Mouse (Mus musculus): ENCODE measurements around the gene Rnf220. TPM values are rescaled to one million over a fixed set of nuclear protein-coding genes. Genes with fewer than 3 reads are reported as not detected.
"Not testable (repeated sequence)": the region's sequence is repeated elsewhere in the genome, so short reads cannot be mapped to it uniquely, and the experiment has no call there.

The Rnf220 gene
- total RNA-seq, 2 experiments from 2014 or later = 169 to 188 TPM

DNA sequence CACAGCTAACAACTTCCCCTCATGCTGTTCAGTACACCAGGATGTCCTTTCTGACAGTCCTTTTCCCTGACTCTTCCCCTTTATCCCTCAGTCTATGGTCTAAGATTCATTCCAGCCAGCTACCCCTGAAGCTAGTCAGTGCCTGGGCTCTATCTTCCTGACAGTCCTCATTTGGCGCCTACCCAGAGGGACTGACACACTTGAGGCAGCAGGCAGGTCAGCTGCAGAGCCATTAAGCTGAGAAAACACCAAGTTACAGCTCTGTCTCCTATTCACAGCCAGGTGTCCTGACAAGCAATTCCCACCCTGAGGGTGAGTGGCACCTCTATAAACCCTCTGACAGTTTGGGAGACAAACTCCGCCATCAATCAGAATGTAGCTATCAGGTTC is 217.6 kb downstream of the Rnf220 start:
- no peak for DNase-seq (ENCODE audit: extremely low spot score in 1 of 2, low spot score in 1 of 2)

GRCm38 (mm10) chr4:117278381-117279252 is 218.2 kb downstream of the Rnf220 start:
- no peak for DNase-seq (ENCODE audit: extremely low spot score in 1 of 2, low spot score in 1 of 2)

DNA sequence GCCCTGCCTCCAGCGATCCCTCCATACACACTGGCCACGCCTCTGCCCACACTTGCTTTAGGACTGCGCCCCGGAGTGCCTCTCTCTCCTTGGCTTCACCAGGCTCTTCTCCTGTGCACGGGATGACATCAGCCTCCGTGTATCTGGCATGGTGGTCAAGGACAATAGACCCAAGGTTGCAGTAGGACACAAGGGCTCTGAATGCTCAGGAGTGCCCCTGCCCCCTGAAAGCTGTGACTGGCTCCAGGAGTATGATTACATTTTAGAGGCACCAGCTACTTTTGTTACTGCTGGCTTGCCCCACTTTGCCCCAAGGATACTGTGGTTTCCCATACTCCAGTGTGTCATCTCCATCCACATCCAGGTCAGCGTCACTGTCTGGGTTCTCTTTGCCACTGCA is 219.2 kb downstream of the Rnf220 start:
- DNase-seq (ENCODE audit: extremely low spot score in 1 of 2, low spot score in 1 of 2) = no peak

GRCm38 (mm10) chr4:117277021-117277420 is 219.8 kb downstream of the Rnf220 start:
- DNase-seq (ENCODE audit: extremely low spot score in 1 of 2, low spot score in 1 of 2) = no peak

GRCm38 (mm10) chr4:117276281-117276711 is 220.6 kb downstream of the Rnf220 start:
- DNase-seq (ENCODE audit: extremely low spot score in 1 of 2, low spot score in 1 of 2) = no peak

GRCm38 (mm10) chr4:117274720-117275119 is 222.1 kb downstream of the Rnf220 start:
- no peak for DNase-seq (ENCODE audit: extremely low spot score in 1 of 2, low spot score in 1 of 2)

- DNase-seq (ENCODE audit: extremely low spot score in 1 of 2, low spot score in 1 of 2) = no peak
These were observed 224.4 kb downstream of the Rnf220 start for GRCm38 (mm10) chr4:117272459-117272858.

- DNase-seq (ENCODE audit: extremely low spot score in 1 of 2, low spot score in 1 of 2) = peak; percentile 66 to 85
These were observed 226.6 kb downstream of the Rnf220 start for GRCm38 (mm10) chr4:117270278-117270677.

DNA sequence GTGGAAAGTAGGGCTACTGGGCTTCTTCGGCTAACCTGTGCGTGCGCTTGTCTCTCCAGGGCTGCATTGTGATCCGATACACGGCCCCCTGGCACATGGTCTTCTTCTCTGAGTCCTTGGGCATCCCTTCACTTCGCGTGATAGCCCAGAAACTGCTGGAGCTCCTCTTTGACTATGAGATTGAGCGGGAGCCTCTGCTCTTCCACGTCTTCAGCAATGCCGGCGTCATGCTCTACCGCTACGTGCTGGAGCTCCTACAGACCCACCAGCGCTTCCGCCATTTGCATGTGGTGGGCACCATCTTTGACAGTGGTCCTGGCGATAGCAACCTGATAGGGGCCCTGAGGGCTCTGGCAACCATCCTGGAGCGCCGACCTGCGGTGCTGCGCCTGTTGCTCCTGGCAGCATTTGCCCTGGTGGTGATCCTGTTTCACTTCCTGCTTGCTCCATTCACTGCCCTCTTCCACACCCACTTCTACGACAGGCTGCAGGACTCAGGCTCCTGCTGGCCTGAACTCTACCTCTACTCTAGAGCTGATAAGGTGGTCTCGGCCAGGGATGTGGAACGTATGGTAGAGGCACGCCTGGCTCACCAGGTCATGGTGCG is 228.9 kb downstream of the Rnf220 start:
- DNase-seq (ENCODE audit: extremely low spot score in 1 of 2, low spot score in 1 of 2) = no peak

- DNase-seq (ENCODE audit: extremely low spot score in 1 of 2, low spot score in 1 of 2) = peak; percentile 64 to 85
These were observed 229.6 kb downstream of the Rnf220 start for GRCm38 (mm10) chr4:117267284-117267683.

DNA sequence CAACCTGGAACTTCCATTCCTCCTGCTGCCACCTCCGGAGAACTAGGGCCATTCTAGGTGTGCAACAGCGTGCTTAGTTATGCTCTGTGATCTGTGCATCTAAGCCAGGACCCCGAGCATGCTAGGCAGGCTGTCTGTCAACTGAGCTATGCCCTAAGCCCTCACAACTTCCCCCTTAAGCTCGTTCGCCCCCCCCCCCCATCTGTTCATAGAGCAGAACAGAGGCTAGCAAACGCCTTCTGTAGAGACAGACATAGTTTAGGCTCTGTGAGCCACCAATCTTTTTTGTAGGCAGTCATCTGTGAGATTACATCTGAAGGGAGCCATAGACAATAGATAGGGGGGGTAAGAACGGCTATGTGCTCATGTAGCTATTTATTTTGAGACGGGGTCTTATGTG is 233.9 kb downstream of the Rnf220 start:
- no peak for DNase-seq (ENCODE audit: extremely low spot score in 1 of 2, low spot score in 1 of 2)

DNA sequence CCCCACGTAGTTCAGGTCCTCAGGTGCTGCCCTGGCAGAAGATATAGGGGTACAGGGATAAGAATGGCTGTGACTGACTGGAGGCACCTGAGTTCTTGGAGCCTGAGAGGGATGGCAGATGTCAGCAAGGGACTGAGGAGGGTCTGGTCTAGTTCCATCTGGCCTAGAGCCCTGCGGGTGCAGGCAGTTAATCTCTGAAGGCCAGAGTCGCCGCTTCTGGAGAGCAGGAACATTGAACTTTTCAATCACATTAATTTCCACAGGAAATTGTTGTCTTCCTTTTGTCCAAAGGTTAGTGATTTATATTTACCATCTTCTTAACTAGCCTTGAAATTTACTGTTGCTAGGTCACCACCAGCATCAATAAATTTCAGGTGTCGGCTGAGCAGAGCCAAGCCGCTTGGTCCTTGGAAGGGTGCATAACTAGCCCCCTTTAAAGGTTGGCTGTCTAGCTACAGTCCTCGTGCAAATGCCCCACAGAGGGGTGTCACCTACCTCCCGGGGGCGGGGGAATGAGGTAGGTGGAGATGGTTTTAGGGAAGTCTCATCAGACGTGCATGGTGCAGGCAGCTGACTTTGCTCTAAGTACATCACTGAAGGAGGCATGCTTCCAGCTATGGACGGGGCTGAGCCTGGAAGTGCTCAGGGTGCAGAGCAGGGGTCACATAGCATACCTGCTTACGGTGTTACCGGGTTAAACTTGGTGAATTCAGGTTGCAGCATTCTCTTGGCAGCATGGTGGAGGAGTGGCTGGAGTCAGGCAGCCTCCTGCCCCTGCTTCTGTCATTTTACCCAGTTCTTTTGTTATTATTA is 234.5 kb downstream of the Rnf220 start:
- DNase-seq (ENCODE audit: extremely low spot score in 1 of 2, low spot score in 1 of 2) = no peak

GRCm38 (mm10) chr4:117261222-117261621 is 235.6 kb downstream of the Rnf220 start:
- DNase-seq (ENCODE audit: extremely low spot score in 1 of 2, low spot score in 1 of 2) = no peak

DNA sequence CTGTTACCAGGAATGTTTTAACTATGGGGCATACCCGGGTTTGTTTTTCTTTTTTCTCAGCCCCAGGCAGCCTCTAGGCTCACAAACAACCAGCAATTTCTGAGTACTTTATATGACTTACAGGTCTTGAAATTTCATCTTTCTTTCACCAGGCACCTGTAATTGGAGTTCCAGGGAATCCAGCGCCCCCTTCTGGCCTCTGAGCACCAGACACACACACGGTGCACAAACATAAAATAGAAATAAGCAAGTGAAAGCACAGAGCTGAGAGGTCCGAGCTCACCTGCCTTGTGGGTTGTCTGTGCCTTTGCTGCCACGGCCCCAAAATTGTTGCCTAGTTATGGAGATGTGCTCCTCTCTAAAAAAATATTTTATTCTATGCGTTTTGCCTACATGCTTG is 236.9 kb downstream of the Rnf220 start:
- not testable (repeated sequence) for DNase-seq (ENCODE audit: extremely low spot score in 1 of 2, low spot score in 1 of 2)

GRCm38 (mm10) chr4:117254672-117255071 is 242.2 kb downstream of the Rnf220 start:
- DNase-seq (ENCODE audit: extremely low spot score in 1 of 2, low spot score in 1 of 2) = no peak

- DNase-seq (ENCODE audit: extremely low spot score in 1 of 2, low spot score in 1 of 2) = no peak
These were observed 242.7 kb downstream of the Rnf220 start for GRCm38 (mm10) chr4:117254017-117254627.

- DNase-seq (ENCODE audit: extremely low spot score in 1 of 2, low spot score in 1 of 2) = no peak
These were observed 243.4 kb downstream of the Rnf220 start for GRCm38 (mm10) chr4:117253218-117254016.

DNA sequence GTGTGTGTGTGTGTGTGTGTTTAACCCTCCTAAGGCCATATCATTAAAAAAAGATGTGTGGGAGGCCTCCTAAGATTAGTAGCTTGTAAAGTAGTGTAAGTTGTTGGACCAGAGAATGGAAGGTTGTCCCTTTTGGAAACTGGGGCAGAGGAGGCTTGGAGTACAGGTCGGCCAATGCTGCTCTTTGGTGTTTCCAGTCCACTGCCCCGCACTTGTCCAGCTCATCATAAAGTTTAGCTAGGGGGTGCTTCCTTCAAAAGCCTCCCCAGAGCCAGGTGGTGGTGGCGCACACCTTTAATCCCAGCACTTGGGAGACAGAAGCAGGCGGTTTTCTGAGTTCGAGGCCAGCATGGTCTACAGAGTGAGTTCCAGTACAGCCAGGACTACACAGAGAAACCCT is 244.1 kb downstream of the Rnf220 start:
- no peak for DNase-seq (ENCODE audit: extremely low spot score in 1 of 2, low spot score in 1 of 2)

GRCm38 (mm10) chr4:117252351-117252750 is 244.5 kb downstream of the Rnf220 start:
- no peak for DNase-seq (ENCODE audit: extremely low spot score in 1 of 2, low spot score in 1 of 2)

Measured in layer of hippocampus, postnatal 25 days (tissue).